Mouse (Mus musculus): ENCODE measurements around the gene Ache.

DNA sequence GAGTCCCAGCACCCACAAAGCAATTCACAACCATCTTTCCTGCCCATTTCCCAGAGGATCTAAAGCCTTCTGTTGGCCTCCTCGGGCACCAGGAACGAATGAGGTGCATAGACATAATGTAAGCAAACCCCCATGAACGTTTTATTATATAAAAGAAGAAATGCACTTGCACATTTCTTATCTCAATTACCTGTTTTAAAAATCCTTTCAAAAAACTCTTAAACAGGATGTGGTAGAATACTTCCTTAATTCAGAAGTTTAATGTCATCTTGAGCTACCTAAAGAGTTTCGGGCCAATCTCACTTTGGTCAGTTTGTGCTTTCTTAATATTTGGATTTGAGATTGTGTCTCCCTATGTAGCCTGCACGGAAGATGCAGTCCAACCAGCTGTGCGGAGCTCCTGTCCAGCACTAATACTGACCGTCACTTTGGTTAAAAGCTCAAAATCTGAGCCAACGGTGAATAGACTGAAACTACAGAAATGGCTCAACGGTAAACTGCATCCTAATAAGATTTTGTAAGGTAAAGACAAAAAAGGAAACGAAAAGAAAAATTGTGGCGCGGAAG is 19.2 kb downstream of the Ache start:
- no peak for TF ChIP-seq CTCF (conservative IDR thresholded peaks at IDR 0.05; ENCODE audit: low read length)
- no peak for TF ChIP-seq NANOG (IDR thresholded peaks at IDR 0.05; ENCODE audit: borderline replicate concordance, low read length)
- no peak for TF ChIP-seq POU5F1 (IDR thresholded peaks at IDR 0.05; ENCODE audit: borderline replicate concordance, low read length)

All from E14TG2a.4 (cell line).